8 mouse cellular contexts compared by ENCODE assay signal in genomic region chr6:97419771-97420446, GRCm38 (mm10).
DNase-seq lines count a peak whose midpoint lies in the region; ATAC-seq lines count a peak whose summit lies in the region.

No protein-coding gene starts in this region.

- H3K9ac ChIP-seq in forebrain, embryonic 16.5 days (replicated peaks; ENCODE audit: low read depth, low read length), result no peak overlapping the region
- H3K9ac ChIP-seq in hindbrain, embryonic 16.5 days (ENCODE audit: low read depth, low read length), result no peak overlapping the region

- H3K9me3 ChIP-seq in forebrain, embryonic 16.5 days (ENCODE audit: control insufficient read depth, low read length), result no peaks in the 10 kb centered on the region
- no peaks in the 10 kb centered on the region for H3K9me3 ChIP-seq in hindbrain, embryonic 16.5 days (ENCODE audit: control insufficient read depth, low read length)

- ATAC-seq in CD4-positive, CD25-positive, alpha-beta regulatory T cell, adult 4 months, result peak; percentile 75
- ATAC-seq in forebrain, embryonic 16.5 days, result 0 out of 2 replicates have a peak, but pooled peaks have one; percentile 22
- peak; percentile 35; the same call in 1 of the 2 replicates for ATAC-seq in hindbrain, embryonic 16.5 days

- H3K4me2 ChIP-seq in forebrain, embryonic 16.5 days (ENCODE audit: low read length), result no peak overlapping the region
- H3K4me2 ChIP-seq in hindbrain, embryonic 16.5 days (ENCODE audit: low read length), result no peak overlapping the region

- no peaks in the 10 kb centered on the region for H3K27me3 ChIP-seq in forebrain, embryonic 16.5 days (replicated peaks; ENCODE audit: control insufficient read depth, insufficient read depth, low read length)
- no peaks in the 10 kb centered on the region for H3K27me3 ChIP-seq in hindbrain, embryonic 16.5 days (replicated peaks; ENCODE audit: control insufficient read depth, insufficient read depth, low read length)

- H3K27ac ChIP-seq in forebrain, embryonic 16.5 days (ENCODE audit: low read length), result no peak overlapping the region
- no peak overlapping the region for H3K27ac ChIP-seq in hindbrain, embryonic 16.5 days (ENCODE audit: low read depth, low read length)

- no peaks in the 10 kb centered on the region for H3K36me3 ChIP-seq in forebrain, embryonic 16.5 days (ENCODE audit: control insufficient read depth, insufficient read depth)
- H3K36me3 ChIP-seq in hindbrain, embryonic 16.5 days (ENCODE audit: control insufficient read depth, insufficient read depth, low read length), result no peaks in the 10 kb centered on the region

- no peak overlapping the region for H3K4me3 ChIP-seq in forebrain, embryonic 16.5 days (replicated peaks; ENCODE audit: low read length)
- H3K4me3 ChIP-seq in hindbrain, embryonic 16.5 days (ENCODE audit: low read length), result no peak overlapping the region

- H3K4me1 ChIP-seq in forebrain, embryonic 16.5 days (replicated peaks; ENCODE audit: control insufficient read depth, insufficient read depth, low read length), result peaks cover 3% of the 10 kb centered on the region
- H3K4me1 ChIP-seq in hindbrain, embryonic 16.5 days (ENCODE audit: control insufficient read depth, insufficient read depth, low read depth, low read length), result no peaks in the 10 kb centered on the region

- intact Hi-C loops in left cerebral cortex, postnatal 14 days (cut with DNase I), result loop anchor here (2.0 to 5.0 kb wide), 2 partner anchors 103 to 322 kb away; no protein-coding TSS in a partner anchor

- peak; percentile 31 for DNase-seq in 3134 (ENCODE audit: extremely low read depth, insufficient read length, low spot score)
- peak; percentile 80 for DNase-seq in c-Kit-positive CD71-negative TER-119-negative erythroid progenitor cells, embryonic 14.5 days (ENCODE audit: low read depth)
- DNase-seq in left cerebral cortex, postnatal 14 days (ENCODE audit: low spot score in 2 of 2), result peak; percentile 84 to 88
- peak; percentile 92 for DNase-seq in retina, embryonic 14.5 days (ENCODE audit: low spot score)
- DNase-seq in yolk sac, embryonic 10.5 days (ENCODE audit: low spot score), result peak; percentile 69

- 55% methylated on average over 7 of the region's 7 CpGs for WGBS in forebrain, embryonic 16.5 days
- WGBS in hindbrain, embryonic 16.5 days, result 63% methylated on average over 7 of the region's 7 CpGs

Comparison
In these comparisons a context has a peak if more than half of its experiments do, and no peak if none do; other contexts are left out.
1. DNase-seq: peak in every context shown above with its lines; median percentile 92 in retina, embryonic 14.5 days; 86 in left cerebral cortex, postnatal 14 days; 80 in c-Kit-positive CD71-negative TER-119-negative erythroid progenitor cells, embryonic 14.5 days; 69 in yolk sac, embryonic 10.5 days; 31 in 3134.
2. ATAC-seq: peak in every context shown above with its lines; median percentile 75 in CD4-positive, CD25-positive, alpha-beta regulatory T cell, adult 4 months; 35 in hindbrain, embryonic 16.5 days; 22 in forebrain, embryonic 16.5 days.